Mouse (Mus musculus): ENCODE data around the gene Zfp558.
"Not testable (repeated sequence)": the region's sequence is repeated elsewhere in the genome, so short reads cannot be mapped to it uniquely, and the experiment has no call there.

Gene Zfp558

DNA sequence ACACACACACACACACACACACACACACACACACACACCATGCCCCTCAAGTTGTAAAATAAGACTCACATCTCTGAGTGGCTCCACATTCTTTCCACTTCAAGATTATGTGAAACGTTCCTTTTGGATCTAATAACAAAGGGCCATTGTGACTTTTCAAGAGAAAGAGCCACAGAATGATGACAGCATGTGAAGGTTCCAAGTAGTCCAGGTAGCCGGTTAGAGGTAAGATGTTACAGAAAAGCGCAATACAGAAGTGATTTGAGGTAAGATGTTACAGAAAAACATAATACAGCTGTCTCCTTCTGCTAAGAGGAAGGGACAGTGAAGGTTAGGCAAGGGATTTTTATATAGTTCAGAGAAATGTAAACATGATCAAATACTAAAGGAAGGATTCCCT, at the start of gene Zfp558, which contains the start of gene Mbd3l1:
Gene Zfp558, minus strand, starts transcription at position 101 of the 400 bp plus-strand sequence.
Gene Mbd3l1, plus strand, starts transcription at position 192 of the 400 bp plus-strand sequence.
- DNase-seq = no peak

DNA sequence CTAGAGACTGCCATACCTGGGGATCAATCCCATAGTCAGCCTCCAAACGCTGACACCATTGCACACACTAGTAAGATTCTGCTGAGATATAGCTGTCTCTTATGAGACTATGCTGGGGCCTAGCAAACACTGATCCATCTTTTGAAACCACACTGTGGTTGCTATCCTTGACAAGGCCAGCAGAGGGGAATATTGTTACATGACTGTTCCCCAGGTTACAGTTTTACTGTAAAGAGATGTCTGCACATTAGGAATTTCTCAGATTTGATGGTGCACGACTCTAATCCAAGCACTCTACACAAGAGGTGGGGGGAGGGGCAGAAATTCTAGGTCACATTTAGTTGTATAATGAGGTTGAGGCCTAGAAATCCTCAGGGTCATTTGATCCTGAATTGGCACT, 30.0 kb upstream of the Zfp558 start:
- no peak for DNase-seq

DNA sequence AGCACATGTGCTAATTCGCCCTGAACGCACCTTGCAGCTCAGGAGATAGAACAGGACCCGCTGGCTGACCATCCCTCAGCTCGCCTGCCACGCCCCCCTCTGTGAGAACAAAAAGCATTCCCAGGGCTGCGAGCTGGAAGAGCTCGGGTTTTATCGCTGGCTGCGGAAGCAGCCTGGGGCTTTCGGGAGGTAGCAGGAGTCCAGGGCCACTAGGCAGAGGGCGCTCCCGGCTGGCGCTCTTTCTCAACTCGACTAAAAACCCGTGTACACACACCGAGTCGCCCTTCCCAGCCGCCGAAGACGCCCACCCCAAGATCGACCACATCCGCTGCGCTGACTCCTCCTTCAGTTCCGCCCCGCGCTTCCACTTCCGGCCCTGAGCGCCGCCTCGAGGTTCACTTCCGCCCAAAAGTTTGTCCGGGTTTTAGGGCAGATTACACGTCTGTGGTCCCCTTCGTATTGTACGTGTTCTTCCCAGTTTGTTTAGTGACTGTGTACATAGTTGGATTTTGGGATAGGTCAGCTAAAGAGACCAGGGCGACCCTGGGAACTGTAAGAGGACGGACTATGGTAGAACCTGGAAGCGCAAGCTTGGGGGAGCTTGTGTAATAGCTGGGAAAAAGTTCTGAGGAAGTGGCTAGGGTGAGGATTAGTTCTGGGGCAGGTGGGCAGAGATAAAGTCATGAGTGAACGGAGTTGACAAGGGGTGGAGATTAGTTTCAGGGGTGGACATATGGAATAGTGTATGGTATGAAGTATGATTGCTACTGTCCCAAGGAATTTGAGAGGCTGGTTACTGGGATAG, 4.5 kb downstream of the Zfp558 start:
- peak; percentile 64 for DNase-seq

DNA sequence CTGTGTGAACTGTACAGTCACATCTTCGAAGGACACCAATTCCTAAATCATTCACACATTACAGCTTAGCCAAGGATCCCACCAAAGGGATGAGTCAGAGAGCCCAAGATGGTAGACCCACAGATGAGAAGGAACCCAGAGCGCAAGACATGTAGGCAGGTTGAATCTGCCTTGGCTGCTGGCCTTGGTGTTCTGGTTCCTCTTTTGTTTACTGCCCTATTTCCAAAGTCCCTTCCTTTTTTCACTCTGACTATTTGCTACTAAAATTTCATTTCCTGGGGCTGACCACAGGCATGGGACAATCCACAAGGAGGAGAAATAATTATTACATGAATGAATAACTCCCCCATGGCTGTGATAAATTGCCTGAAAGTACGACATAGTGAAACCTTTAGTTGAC, 10.1 kb downstream of the Zfp558 start:
- DNase-seq = peak; percentile 3

DNA sequence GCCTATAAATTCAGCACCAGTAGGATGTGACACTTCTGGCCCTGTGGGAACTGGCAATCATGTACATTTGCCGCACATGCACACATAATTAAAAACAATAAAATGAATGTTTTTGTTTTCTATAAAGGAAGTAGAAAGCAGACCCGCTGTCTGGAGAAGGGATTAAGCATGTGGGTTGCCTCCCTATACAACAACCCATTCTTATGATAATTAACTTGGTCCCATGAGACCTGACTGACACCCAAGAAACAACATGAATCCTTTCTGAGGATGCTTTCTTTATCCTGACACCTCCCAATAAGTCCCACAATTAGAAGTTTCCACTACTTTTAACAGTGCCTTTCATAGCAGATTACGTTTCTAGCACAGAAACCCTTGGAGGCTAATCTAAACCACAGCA, 10.7 kb downstream of the Zfp558 start:
- no peak for DNase-seq

DNA sequence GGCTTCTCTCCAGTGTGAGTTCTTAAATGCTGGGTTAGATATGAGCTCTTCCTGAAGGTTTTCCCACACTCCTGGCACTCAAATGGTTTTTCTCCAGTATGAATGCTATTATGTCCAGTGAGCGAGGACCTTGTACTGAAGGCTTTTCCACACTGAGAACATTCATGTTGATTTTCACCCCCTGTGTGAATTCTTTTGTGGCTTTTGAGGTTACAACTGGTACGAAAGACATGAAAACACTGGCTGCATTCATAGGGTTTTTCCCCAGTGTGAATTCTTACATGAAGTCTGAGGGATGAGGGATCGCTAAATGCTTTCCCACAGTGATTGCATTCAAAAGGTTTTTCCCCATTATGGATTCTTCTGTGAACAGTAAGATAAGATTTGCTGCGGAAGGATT, 21.5 kb downstream of the Zfp558 start:
- no peak for DNase-seq

DNA sequence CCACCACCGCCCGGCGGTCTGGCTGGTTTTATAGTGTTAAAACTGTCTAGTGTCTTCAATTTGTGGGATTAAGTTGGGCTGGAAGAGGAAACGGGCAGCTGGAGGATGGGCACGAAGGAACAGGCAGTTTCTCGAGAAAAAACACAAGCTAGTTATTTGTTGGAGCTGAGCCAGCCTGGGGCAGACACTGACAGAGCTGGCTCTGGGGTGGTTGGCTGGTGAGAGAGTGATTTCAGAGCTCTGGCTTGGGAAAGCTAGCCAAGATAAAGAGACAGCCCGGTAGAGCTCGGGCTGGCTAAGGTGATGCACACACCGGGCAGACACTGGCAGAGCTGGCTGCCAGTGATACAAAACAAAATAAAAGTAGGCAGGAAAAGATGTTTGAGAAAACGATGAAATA, 46.4 kb downstream of the Zfp558 start:
- peak; percentile 9 for DNase-seq

DNA sequence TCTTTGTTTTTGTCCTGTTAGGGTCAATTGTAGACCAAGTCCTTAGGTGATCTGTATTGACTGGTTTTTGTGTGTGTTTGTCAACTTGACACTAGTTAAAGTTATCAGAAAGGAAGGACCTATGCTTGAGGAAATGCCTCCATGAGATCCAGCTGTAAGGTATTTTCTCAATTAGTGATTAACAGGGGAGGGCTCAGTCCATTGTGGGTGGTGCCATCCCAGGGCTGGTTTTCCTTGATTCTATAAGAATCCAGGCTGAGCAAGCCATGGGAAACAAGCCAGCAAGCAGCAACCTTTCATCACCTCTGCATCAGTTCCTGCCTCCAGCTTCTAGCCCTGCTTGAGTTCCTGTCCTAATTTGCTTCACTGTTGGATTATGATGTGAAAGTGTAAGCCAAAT, 47.7 kb downstream of the Zfp558 start, which contains the start of gene Mbd3l2:
Gene Mbd3l2, plus strand, starts transcription at position 301 of the 400 bp plus-strand sequence.
- no peak for DNase-seq

DNA sequence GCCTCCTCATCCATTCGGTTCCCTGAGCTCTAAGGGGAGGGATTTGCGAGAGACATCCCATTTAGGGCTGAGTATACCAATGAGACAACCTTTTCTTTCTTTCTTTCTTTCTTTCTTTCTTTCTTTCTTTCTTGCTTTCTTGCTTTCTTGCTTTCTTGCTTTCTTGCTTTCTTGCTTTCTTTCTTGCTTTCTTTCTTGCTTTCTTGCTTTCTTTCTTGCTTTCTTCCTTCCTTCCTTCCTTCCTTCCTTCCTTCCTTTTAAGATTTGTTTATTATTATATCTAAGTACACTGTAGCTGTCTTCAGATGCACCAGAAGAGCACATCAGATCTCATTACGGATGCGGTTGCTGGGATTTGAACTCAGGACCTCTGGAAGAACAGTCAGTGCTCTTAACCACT, 65.7 kb downstream of the Zfp558 start:
- not testable (repeated sequence) for DNase-seq

Data from layer of hippocampus, adult 9-11 months (tissue).